Mouse (Mus musculus): ENCODE measurements around the gene Minos1. TPM values are rescaled to one million over a fixed set of nuclear protein-coding genes. Genes with fewer than 3 reads are reported as not detected.

Minos1 gene
- polyA plus RNA-seq, 1 experiment from 2014 or later: 852 TPM

- TF ChIP-seq CTCF (IDR thresholded peaks at IDR 0.05; ENCODE audit: low read depth): no peak
- no peaks in the 10 kb centered on the region for H3K27me3 ChIP-seq (replicated peaks; ENCODE audit: control insufficient read depth, insufficient read depth, low read length)
- H3K4me2 ChIP-seq (replicated peaks; ENCODE audit: low read depth): no peak overlapping the region
- H3K9me3 ChIP-seq (ENCODE audit: control insufficient read depth): no peaks in the 10 kb centered on the region
- 89% methylated on average over 6 of the region's 6 CpGs for WGBS
- no peak for ATAC-seq
- H3K4me3 ChIP-seq (ENCODE audit: low read depth, low read length): no peak overlapping the region
- H3K36me3 ChIP-seq (ENCODE audit: control insufficient read depth, insufficient read depth): no peaks in the 10 kb centered on the region
- H3K4me1 ChIP-seq (replicated peaks; ENCODE audit: control insufficient read depth, insufficient read depth, low read length): no peaks in the 10 kb centered on the region
- no peak overlapping the region for H3K27ac ChIP-seq (ENCODE audit: low read depth, low read length)
- H3K9ac ChIP-seq (ENCODE audit: low read depth, low read length): no peak overlapping the region
Observed at GRCm38 (mm10) chr4:139164082-139164481, 33.2 kb upstream of the Minos1 start.

GRCm38 (mm10) chr4:139161076-139161475 lies 30.2 kb upstream of the Minos1 start:
- H3K9me3 ChIP-seq (ENCODE audit: control insufficient read depth): no peaks in the 10 kb centered on the region
- no peak overlapping the region for H3K9ac ChIP-seq (ENCODE audit: low read depth, low read length)

GRCm38 (mm10) chr4:139158350-139158749 lies 27.4 kb upstream of the Minos1 start:
- Histone ChIP-seq H3K4me1 (replicated peaks; ENCODE audit: control insufficient read depth, insufficient read depth, low read length) (no peaks in the 10 kb centered on the region), H3K4me3 (ENCODE audit: low read depth, low read length) (no peak overlapping the region), H3K36me3 (ENCODE audit: control insufficient read depth, insufficient read depth) (no peaks in the 10 kb centered on the region), H3K9me3 (ENCODE audit: control insufficient read depth) (no peaks in the 10 kb centered on the region), H3K27me3 (replicated peaks; ENCODE audit: control insufficient read depth, insufficient read depth, low read length) (no peaks in the 10 kb centered on the region), H3K27ac (ENCODE audit: low read depth, low read length) (no peak overlapping the region), H3K4me2 (replicated peaks; ENCODE audit: low read depth) (peak overlapping the region; percentile 17; the same call in 1 of the 2 replicates), H3K9ac (ENCODE audit: low read depth, low read length) (no peak overlapping the region)
- ATAC-seq: no peak
- 49% methylated on average over 14 of the region's 14 CpGs for whole genome bisulfite sequencing
- TF ChIP-seq CTCF (IDR thresholded peaks at IDR 0.05; ENCODE audit: low read depth): no peak

More at GRCm38 (mm10) chr4:139161076-139161475, 30.2 kb upstream of the Minos1 start:
- no peak overlapping the region for H3K4me3 ChIP-seq (ENCODE audit: low read depth, low read length)
- no peak overlapping the region for H3K27ac ChIP-seq (ENCODE audit: low read depth, low read length)
- TF ChIP-seq CTCF (IDR thresholded peaks at IDR 0.05; ENCODE audit: low read depth): no peak
- no peaks in the 10 kb centered on the region for H3K27me3 ChIP-seq (replicated peaks; ENCODE audit: control insufficient read depth, insufficient read depth, low read length)
- no peaks in the 10 kb centered on the region for H3K4me1 ChIP-seq (replicated peaks; ENCODE audit: control insufficient read depth, insufficient read depth, low read length)
- H3K36me3 ChIP-seq (ENCODE audit: control insufficient read depth, insufficient read depth): no peaks in the 10 kb centered on the region
- 68% methylated on average over 2 of the region's 2 CpGs for WGBS
- no peak for ATAC-seq
- H3K4me2 ChIP-seq (replicated peaks; ENCODE audit: low read depth): no peak overlapping the region

- TF ChIP-seq CTCF (IDR thresholded peaks at IDR 0.05; ENCODE audit: low read depth): no peak
- WGBS: 80% methylated on average over 6 of the region's 6 CpGs
- no peak for ATAC-seq
- no peaks in the 10 kb centered on the region for H3K36me3 ChIP-seq (ENCODE audit: control insufficient read depth, insufficient read depth)
- H3K9ac ChIP-seq (ENCODE audit: low read depth, low read length): no peak overlapping the region
- no peak overlapping the region for H3K27ac ChIP-seq (ENCODE audit: low read depth, low read length)
- no peaks in the 10 kb centered on the region for H3K9me3 ChIP-seq (ENCODE audit: control insufficient read depth)
- H3K4me1 ChIP-seq (replicated peaks; ENCODE audit: control insufficient read depth, insufficient read depth, low read length): no peaks in the 10 kb centered on the region
- H3K27me3 ChIP-seq (replicated peaks; ENCODE audit: control insufficient read depth, insufficient read depth, low read length): no peaks in the 10 kb centered on the region
- no peak overlapping the region for H3K4me3 ChIP-seq (ENCODE audit: low read depth, low read length)
- H3K4me2 ChIP-seq (replicated peaks; ENCODE audit: low read depth): no peak overlapping the region
Observed at GRCm38 (mm10) chr4:139156538-139156937, 25.6 kb upstream of the Minos1 start.

GRCm38 (mm10) chr4:139154576-139155307 lies 23.8 kb upstream of the Minos1 start:
- Histone ChIP-seq H3K4me1 (replicated peaks; ENCODE audit: control insufficient read depth, insufficient read depth, low read length) (no peaks in the 10 kb centered on the region), H3K9ac (ENCODE audit: low read depth, low read length) (no peak overlapping the region), H3K27ac (ENCODE audit: low read depth, low read length) (no peak overlapping the region), H3K27me3 (replicated peaks; ENCODE audit: control insufficient read depth, insufficient read depth, low read length) (no peaks in the 10 kb centered on the region), H3K36me3 (ENCODE audit: control insufficient read depth, insufficient read depth) (no peaks in the 10 kb centered on the region), H3K4me3 (ENCODE audit: low read depth, low read length) (no peak overlapping the region), H3K9me3 (ENCODE audit: control insufficient read depth) (no peaks in the 10 kb centered on the region), H3K4me2 (replicated peaks; ENCODE audit: low read depth) (no peak overlapping the region)
- WGBS: 67% methylated on average over 20 of the region's 20 CpGs
- no peak for TF ChIP-seq CTCF (IDR thresholded peaks at IDR 0.05; ENCODE audit: low read depth)
- ATAC-seq: no peak

- H3K27me3 ChIP-seq (replicated peaks; ENCODE audit: control insufficient read depth, insufficient read depth, low read length): no peaks in the 10 kb centered on the region
- no peak overlapping the region for H3K4me3 ChIP-seq (ENCODE audit: low read depth, low read length)
- WGBS: 70% methylated on average over 6 of the region's 6 CpGs
- H3K4me2 ChIP-seq (replicated peaks; ENCODE audit: low read depth): no peak overlapping the region
- H3K9ac ChIP-seq (ENCODE audit: low read depth, low read length): no peak overlapping the region
- no peaks in the 10 kb centered on the region for H3K36me3 ChIP-seq (ENCODE audit: control insufficient read depth, insufficient read depth)
- no peak for ATAC-seq
- no peaks in the 10 kb centered on the region for H3K4me1 ChIP-seq (replicated peaks; ENCODE audit: control insufficient read depth, insufficient read depth, low read length)
- no peaks in the 10 kb centered on the region for H3K9me3 ChIP-seq (ENCODE audit: control insufficient read depth)
- no peak overlapping the region for H3K27ac ChIP-seq (ENCODE audit: low read depth, low read length)
- peak; percentile 35 for TF ChIP-seq CTCF (IDR thresholded peaks at IDR 0.05; ENCODE audit: low read depth)
Observed at GRCm38 (mm10) chr4:139151370-139151769, 20.5 kb upstream of the Minos1 start.

Measured in intestine, postnatal 0 days (tissue).